Mouse (Mus musculus) erythroblast, embryonic 14.5 days (primary cell): ENCODE measurements around the gene Borcs6. TPM values are rescaled to one million over a fixed set of nuclear protein-coding genes. Genes with fewer than 3 reads are reported as not detected.

Experiments
- H3K27me3 ChIP-seq: 2 replicates; pipeline ENCODE4 v1.6.1; 2012; ENCODE audit warnings: inconsistent platforms; ENCODE audit not compliant: control insufficient read depth
- H3K36me3 ChIP-seq: 2 replicates; pipeline ENCODE4 v1.6.1; 2012; ENCODE audit warnings: mild to moderate bottlenecking, inconsistent platforms; ENCODE audit not compliant: control insufficient read depth
- H3K4me1 ChIP-seq: 2 replicates; pipeline ENCODE4 v1.6.1; 2012; ENCODE audit warnings: inconsistent platforms; ENCODE audit not compliant: control insufficient read depth
- H3K4me3 ChIP-seq: replicated peaks from 2 replicates; pipeline ENCODE3; 2012; ENCODE audit warnings: moderate library complexity, mild to moderate bottlenecking, inconsistent platforms
- H3K9me3 ChIP-seq: 2 replicates; pipeline ENCODE4 v1.6.1; 2012; ENCODE audit warnings: low read length, inconsistent platforms, mixed read lengths; ENCODE audit not compliant: control insufficient read depth
- GATA1 ChIP-seq: IDR thresholded peaks from 2 replicates; pipeline ENCODE4 v1.6.1; 2012; ENCODE audit warnings: low read length, inconsistent platforms, mixed read lengths
- TAL1 ChIP-seq: IDR thresholded peaks from 3 replicates; pipeline ENCODE4 v1.6.1; 2012; ENCODE audit warnings: low read length, inconsistent platforms, mixed read lengths
- polyA plus RNA-seq: library from polyadenylated mRNA; stranded (reverse); fragments of >175 nt; gene quantifications from 2 replicates; pipeline ENCODE4 v1.2.3, GENCODE M21; 2012

The Borcs6 gene
- polyA plus RNA-seq, 1 experiment = 2.0 TPM

DNA sequence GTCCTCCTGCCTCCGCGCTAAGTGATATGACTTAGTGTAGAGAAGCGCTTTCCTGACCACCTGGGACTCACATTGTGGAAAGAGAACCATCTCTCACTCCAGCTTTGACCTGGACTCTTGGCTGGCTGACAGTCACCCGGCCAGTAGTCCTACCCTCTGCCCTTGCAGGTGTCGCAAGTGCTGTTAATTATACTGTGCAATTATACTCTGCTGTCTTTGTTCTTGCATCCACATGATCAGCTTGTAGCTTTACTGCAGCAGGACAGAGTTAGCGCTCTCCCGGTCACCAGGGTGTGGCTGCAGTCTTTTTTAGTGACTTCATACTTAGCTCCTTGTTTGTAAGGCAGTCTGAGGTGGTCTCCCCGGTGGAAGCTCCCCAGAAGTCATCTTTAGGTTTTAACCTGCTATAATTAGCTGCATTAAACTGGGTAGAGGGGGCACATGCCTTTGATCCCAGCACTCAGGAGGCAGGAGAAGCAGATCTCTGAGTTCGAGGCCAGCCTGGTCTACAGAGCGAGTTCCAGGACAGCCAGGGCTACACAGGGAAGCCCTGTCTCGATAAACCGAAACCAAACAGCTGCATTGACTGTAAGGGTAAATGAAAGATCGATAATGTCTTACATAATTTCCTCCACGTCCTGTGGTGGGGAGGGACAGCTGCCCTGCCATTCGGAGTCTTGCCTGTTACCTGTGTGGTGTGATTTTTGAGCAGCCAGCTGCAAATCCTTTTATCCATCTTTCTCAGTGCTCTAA is 20.8 kb downstream of the Borcs6 start:
- Histone ChIP-seq H3K4me1 (peaks cover 12% of the 10 kb centered on the region), H3K36me3 (no peaks in the 10 kb centered on the region), H3K4me3 (no peak overlapping the region), H3K27me3 (no peaks in the 10 kb centered on the region; the same call in 1 of the 2 replicates), H3K9me3 (no peaks in the 10 kb centered on the region)
- TF ChIP-seq TAL1 (no peak), GATA1 (no peak)

DNA sequence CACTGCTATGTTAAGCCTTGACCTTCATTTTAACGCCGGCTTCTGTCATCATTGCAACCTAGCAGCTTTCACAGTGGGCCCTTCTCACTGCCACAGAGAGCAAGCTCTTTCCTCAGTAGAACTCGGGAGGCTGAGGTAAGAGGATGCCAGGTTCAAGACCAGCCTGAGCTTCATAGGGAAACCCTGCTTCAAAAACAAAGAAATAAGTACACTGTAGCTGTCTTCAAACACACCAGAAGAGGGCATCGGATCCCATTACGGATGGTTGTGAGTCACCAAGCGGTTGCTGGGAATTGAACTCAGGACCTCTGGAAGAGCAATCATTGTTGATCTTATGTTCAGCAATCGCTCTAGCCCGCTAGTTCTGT is 21.3 kb downstream of the Borcs6 start:
- Histone ChIP-seq H3K36me3 (no peaks in the 10 kb centered on the region), H3K27me3 (no peaks in the 10 kb centered on the region; the same call in 1 of the 2 replicates), H3K4me3 (no peak overlapping the region), H3K9me3 (no peaks in the 10 kb centered on the region), H3K4me1 (peaks cover 11% of the 10 kb centered on the region)
- TF ChIP-seq GATA1 (no peak), TAL1 (no peak)

DNA sequence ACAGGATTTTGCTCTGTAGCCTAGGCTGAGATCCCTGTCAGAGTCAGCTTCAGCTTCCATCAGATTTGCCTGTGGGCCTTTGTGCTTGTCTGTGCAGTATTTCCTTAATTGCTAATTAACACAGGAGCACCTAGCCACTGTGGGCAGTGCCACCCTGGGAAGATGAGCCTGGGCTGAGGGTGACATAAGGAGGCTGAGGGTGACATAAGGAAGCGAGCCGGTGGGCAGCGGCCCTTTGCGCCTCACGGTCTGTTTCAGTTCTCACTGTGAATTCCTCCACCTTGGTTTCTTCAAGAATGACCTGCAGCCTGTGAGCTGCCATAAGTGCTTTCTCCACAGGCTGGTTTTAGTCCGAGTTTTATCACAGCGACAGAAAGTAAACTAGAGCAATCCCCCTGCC is 22.1 kb downstream of the Borcs6 start:
- TF ChIP-seq TAL1 = no peak
- TF ChIP-seq GATA1 = no peak
- no peaks in the 10 kb centered on the region for H3K9me3 ChIP-seq
- no peak overlapping the region for H3K4me3 ChIP-seq
- H3K4me1 ChIP-seq = peaks cover 5% of the 10 kb centered on the region
- H3K27me3 ChIP-seq = no peaks in the 10 kb centered on the region; the same call in 1 of the 2 replicates
- H3K36me3 ChIP-seq = no peaks in the 10 kb centered on the region

DNA sequence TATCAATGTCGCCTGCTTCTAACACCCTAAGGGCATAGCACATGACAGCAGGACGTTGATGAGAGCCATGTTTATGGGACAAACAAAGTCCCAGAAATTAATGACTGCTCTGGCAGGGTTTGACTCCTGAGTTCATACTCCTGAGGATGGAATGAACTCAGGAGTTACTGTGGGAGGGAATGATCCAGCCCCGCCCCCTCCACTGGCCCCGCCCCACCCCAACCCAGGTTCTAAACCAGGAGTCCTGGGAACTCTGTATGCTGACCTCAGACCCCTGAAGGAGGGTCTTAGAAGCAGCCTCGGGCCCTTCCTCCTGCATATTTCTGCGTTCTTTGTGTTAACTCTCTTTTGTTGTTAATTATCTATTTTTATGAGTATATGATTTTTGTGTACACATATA is 26.1 kb downstream of the Borcs6 start:
- no peak for TF ChIP-seq TAL1
- no peak for TF ChIP-seq GATA1
- no peaks in the 10 kb centered on the region; the same call in 1 of the 2 replicates for H3K27me3 ChIP-seq
- no peaks in the 10 kb centered on the region for H3K9me3 ChIP-seq
- H3K4me1 ChIP-seq = peaks cover 35% of the 10 kb centered on the region
- H3K36me3 ChIP-seq = peaks cover 14% of the 10 kb centered on the region
- no peak overlapping the region for H3K4me3 ChIP-seq

DNA sequence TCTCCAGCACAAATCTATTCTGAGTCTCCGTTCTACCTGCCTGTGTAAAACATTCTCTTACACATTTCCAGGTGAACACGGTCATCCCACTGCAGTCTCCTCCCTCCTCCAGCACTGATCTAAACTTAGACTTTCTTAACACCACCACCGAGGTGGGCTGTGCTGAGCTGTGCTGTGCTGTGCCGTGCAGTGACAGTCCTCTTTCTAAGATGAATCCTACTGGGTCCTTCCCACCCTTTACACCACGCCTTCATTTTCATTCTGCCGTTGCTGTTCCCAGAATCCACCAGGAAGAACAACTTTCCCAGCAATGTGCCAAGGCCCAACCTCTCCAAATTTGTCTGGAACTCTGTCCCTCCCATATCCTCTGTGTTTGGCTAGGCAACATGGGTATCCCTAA is 26.9 kb downstream of the Borcs6 start:
- H3K36me3 ChIP-seq = peaks cover 22% of the 10 kb centered on the region
- TF ChIP-seq TAL1 (no peak), GATA1 (no peak)
- H3K4me1 ChIP-seq = peaks cover 42% of the 10 kb centered on the region
- no peaks in the 10 kb centered on the region; the same call in 1 of the 2 replicates for H3K27me3 ChIP-seq
- H3K4me3 ChIP-seq = no peak overlapping the region
- H3K9me3 ChIP-seq = no peaks in the 10 kb centered on the region

DNA sequence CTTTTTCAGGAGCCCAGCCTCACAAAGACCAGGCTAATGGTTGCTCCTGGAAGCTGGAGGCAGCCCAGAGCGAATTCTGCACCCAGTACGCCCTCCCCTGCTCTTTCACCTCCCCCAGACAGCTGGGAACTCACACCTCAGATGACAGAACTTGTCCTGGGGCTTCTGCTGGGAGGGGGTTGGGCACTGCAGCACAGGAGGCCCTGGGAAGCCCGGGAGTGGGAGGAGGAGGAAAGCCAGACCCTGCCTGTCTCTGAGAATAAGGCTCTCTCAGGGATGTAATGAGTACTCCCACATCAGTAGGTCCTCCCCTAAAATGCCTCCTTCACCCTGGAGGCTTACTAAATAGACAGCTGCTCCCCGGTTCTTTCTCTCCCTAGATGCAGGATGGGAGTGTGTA is 27.6 kb downstream of the Borcs6 start:
- Histone ChIP-seq H3K36me3 (peaks cover 29% of the 10 kb centered on the region), H3K4me1 (peaks cover 49% of the 10 kb centered on the region), H3K27me3 (no peaks in the 10 kb centered on the region; the same call in 1 of the 2 replicates), H3K9me3 (no peaks in the 10 kb centered on the region), H3K4me3 (no peak overlapping the region)
- TF ChIP-seq GATA1 (no peak), TAL1 (no peak)

DNA sequence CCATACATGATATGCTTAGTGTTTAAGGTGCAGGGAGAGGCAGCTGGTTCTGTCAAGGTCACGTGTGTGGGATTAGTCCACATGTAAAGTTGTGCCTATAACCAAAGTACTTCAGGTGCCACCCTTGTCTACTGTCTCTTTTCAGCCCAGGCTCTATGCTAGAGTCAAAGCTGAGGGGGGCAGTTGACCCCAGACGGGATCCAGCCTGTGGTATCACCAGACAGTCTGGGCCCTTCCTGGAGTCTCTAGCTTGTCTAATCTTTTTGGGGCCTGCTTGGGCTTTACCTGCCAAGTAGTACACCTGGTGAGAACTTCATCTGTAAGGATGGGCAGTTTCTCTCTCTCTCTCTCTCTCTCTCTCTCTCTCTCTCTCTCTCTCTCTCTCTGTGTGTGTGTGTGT is 28.1 kb downstream of the Borcs6 start:
- peaks cover 33% of the 10 kb centered on the region for H3K36me3 ChIP-seq
- H3K9me3 ChIP-seq = no peaks in the 10 kb centered on the region
- H3K4me3 ChIP-seq = peak overlapping the region; percentile 100
- TF ChIP-seq TAL1 (no peak), GATA1 (no peak)
- H3K4me1 ChIP-seq = peaks cover 52% of the 10 kb centered on the region
- no peaks in the 10 kb centered on the region; the same call in 1 of the 2 replicates for H3K27me3 ChIP-seq

DNA sequence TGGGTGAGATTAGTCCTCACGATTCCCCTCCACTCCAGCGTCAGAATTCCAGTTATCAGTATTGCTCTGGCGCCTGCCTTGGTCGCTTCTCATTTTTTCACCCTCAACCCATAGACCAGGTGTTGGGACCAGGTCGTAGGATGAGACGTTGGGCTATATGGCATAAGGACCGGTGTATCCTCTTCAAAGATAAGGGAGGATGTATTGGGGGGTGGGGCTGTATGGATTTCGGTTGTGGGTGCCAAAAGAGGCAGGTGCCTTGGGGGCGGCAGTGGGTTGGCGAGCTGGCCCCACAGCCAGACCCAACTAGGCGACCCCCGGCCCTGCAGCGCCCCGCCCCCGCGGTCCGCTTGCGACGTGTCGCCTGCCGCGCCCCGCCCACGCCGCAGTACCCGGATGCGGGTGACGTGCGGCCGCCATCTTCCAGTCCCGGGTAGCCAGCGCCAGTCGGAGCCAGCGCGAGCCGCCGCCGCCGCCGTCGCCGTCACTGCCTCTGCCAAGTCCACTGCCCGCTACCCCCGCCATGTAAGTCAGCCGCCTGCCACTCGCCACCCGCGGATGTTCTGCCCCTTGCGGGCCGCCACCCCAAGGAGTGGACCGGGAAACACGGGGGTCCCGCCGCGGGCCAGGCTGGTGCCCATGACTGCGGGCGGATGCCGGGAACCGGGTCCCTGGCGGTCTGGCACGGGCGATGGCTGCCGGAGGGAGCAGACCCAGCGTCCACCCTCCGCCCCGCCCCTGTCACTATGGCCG is 28.8 kb downstream of the Borcs6 start, which contains the start of gene Vamp2:
TSS of gene Vamp2 (plus strand) at position 388 of the 753 bp plus-strand sequence.
- Histone ChIP-seq H3K36me3 (peaks cover 37% of the 10 kb centered on the region), H3K9me3 (no peaks in the 10 kb centered on the region), H3K4me3 (peak within 1 kb of the TSS; percentile 100), H3K27me3 (no peaks in the 10 kb centered on the region; the same call in 1 of the 2 replicates), H3K4me1 (peaks cover 57% of the 10 kb centered on the region)
- no peak for TF ChIP-seq TAL1
- no peak for TF ChIP-seq GATA1
